Mouse (Mus musculus) R1 (cell line): ENCODE results near the gene Fam219b.
A peak's percentile ranks its signal among the peaks of the same experiment; 100 is the strongest.

Experiments used
- DNase-seq: peaks from one replicate; pipeline ENCODE4 v3.0.0-alpha.2; 2018; ENCODE audit warnings: low read depth, low spot score

Gene Fam219b

GRCm38 (mm10) chr9:57537044-57537727, at the start of gene Fam219b:
Gene Fam219b, plus strand, starts transcription at chr9:57537528.
- peak; percentile 94 for DNase-seq

GRCm38 (mm10) chr9:57487807-57488206, 49.5 kb upstream of the Fam219b start:
- no peak for DNase-seq

- DNase-seq: no peak
Measured at GRCm38 (mm10) chr9:57493532-57493931, 43.8 kb upstream of the Fam219b start.

GRCm38 (mm10) chr9:57494970-57495369, 42.4 kb upstream of the Fam219b start:
- DNase-seq: peak; percentile 93

GRCm38 (mm10) chr9:57497236-57497635, 40.1 kb upstream of the Fam219b start:
- no peak for DNase-seq

GRCm38 (mm10) chr9:57498536-57498935, 38.8 kb upstream of the Fam219b start:
- no peak for DNase-seq

GRCm38 (mm10) chr9:57501452-57501851, 35.9 kb upstream of the Fam219b start:
- DNase-seq: peak; percentile 19

- DNase-seq: peak; percentile 27
Measured at GRCm38 (mm10) chr9:57501861-57502260, 35.5 kb upstream of the Fam219b start.

- DNase-seq: peak; percentile 67
Measured at GRCm38 (mm10) chr9:57502911-57503621, 34.3 kb upstream of the Fam219b start.

- peak; percentile 94 for DNase-seq
Measured at GRCm38 (mm10) chr9:57503622-57504380, 33.5 kb upstream of the Fam219b start, which contains the start of gene Rpp25. Gene Rpp25, plus strand, starts transcription at chr9:57504026.

GRCm38 (mm10) chr9:57504381-57504700, 33.0 kb upstream of the Fam219b start:
- DNase-seq: peak; percentile 91

- DNase-seq: no peak
Measured at GRCm38 (mm10) chr9:57504891-57505290, 32.4 kb upstream of the Fam219b start.

- DNase-seq: peak; percentile 57
Measured at GRCm38 (mm10) chr9:57505700-57506099, 31.6 kb upstream of the Fam219b start.

- peak; percentile 86 for DNase-seq
Measured at GRCm38 (mm10) chr9:57510577-57510976, 26.8 kb upstream of the Fam219b start.

- peak; percentile 82 for DNase-seq
Measured at GRCm38 (mm10) chr9:57517113-57517512, 20.2 kb upstream of the Fam219b start.

- DNase-seq: peak; percentile 74
Measured at GRCm38 (mm10) chr9:57520375-57521055, 16.8 kb upstream of the Fam219b start.

- DNase-seq: peak; percentile 89
Measured at GRCm38 (mm10) chr9:57521056-57521911, 16.0 kb upstream of the Fam219b start, which contains the start of gene Cox5a. Gene Cox5a, plus strand, starts transcription at chr9:57521274.

- DNase-seq: peak; percentile 24
Measured at GRCm38 (mm10) chr9:57522114-57522860, 15.0 kb upstream of the Fam219b start.

- DNase-seq: peak; percentile 48
Measured at GRCm38 (mm10) chr9:57522861-57523246, 14.5 kb upstream of the Fam219b start.

GRCm38 (mm10) chr9:57523754-57524153, 13.6 kb upstream of the Fam219b start:
- DNase-seq: peak; percentile 91
